Mouse (Mus musculus) lung, embryonic 14.5 days (tissue): ENCODE measurements around the gene Taco1. TPM values are rescaled to one million over a fixed set of nuclear protein-coding genes. Genes with fewer than 3 reads are reported as not detected.

Experiments used
- ATAC-seq: fragments of 200-750 bp; cut with Nextera tagmentation; 2 replicates; pipeline ENCODE4 v1.8.0; 2017; ENCODE audit warnings: mild to moderate bottlenecking, moderate TSS enrichment, moderate library complexity; ENCODE audit not compliant: insufficient read depth
- DNase-seq: peaks from one replicate; pipeline ENCODE4 v3.0.0-alpha.2; 2015
- H3K27ac ChIP-seq: fragments of 300-500 bp; sonication (generic); 2 replicates; pipeline ENCODE4 v1.5.1; 2014; ENCODE audit warnings: low read depth, mild to moderate bottlenecking, moderate library complexity
- H3K27me3 ChIP-seq: fragments of 300-500 bp; sonication (generic); 2 replicates; pipeline ENCODE4 v1.6.1; 2014; ENCODE audit warnings: low read length, control low read depth; ENCODE audit not compliant: insufficient read depth
- H3K36me3 ChIP-seq: fragments of 300-500 bp; sonication (generic); 2 replicates; pipeline ENCODE4 v1.6.1; 2014; ENCODE audit warnings: control low read depth; ENCODE audit not compliant: insufficient read depth
- H3K4me1 ChIP-seq: fragments of 300-500 bp; sonication (generic); 2 replicates; pipeline ENCODE4 v1.6.1; 2014; ENCODE audit warnings: antibody characterized with exemption, control low read depth; ENCODE audit not compliant: insufficient read depth
- H3K4me2 ChIP-seq: fragments of 300-500 bp; sonication (generic); 2 replicates; pipeline ENCODE4 v1.6.1; 2014; ENCODE audit warnings: mild to moderate bottlenecking
- H3K4me3 ChIP-seq: fragments of 300-500 bp; sonication (generic); 2 replicates; pipeline ENCODE4 v1.5.1; 2014; ENCODE audit warnings: low read depth, low read length
- H3K9ac ChIP-seq: fragments of 300-500 bp; sonication (generic); 2 replicates; pipeline ENCODE4 v1.6.1; 2014
- H3K9me3 ChIP-seq: fragments of 300-500 bp; sonication (generic); 2 replicates; pipeline ENCODE4 v1.6.1; 2016; ENCODE audit warnings: low read depth, low read length, control low read depth
- CTCF ChIP-seq: IDR thresholded peaks from 2 replicates; pipeline ENCODE4 v1.5.1; 2016; ENCODE audit warnings: antibody characterized with exemption, low read depth
- WGBS: fragments of 180-500 bp; shearing (Covaris S2); extraction: QIAGEN DNeasy Blood & Tissue Kit; methylation state at CpG from one replicate; pipeline ENCODE4 v1.1.7; 2014; 5-methylcytosine and 5-hydroxymethylcytosine counted together
- polyA plus RNA-seq: library from polyadenylated mRNA; unstranded; fragments of >200 nt; fragmentation: Nextera tagmentation; extraction: Ambion mirVana; gene quantifications from 2 replicates; pipeline ENCODE4 v1.2.1, GENCODE M21; 2014

Gene Taco1
- polyA plus RNA-seq, 1 experiment from 2014 or later = 9.5 TPM

DNA sequence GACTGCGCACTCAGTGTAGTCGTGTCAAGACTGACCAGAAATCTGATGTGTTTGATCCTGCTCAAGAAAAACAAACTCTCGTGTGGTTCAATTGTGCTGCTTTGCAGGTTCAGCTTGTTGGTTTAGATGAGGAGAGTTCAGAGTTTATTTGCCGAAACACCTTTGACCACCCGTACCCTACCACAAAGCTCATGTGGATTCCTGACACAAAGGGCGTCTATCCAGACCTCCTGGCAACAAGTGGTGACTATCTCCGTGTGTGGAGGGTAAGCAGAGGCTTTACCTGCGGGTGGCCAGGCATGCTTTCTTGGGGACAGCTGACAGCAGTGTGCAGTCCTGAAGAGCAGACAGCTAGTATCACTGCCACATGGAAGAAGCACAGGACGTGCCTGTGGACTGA is 19.3 kb upstream of the Taco1 start:
- H3K27me3 ChIP-seq = no peaks in the 10 kb centered on the region
- H3K9me3 ChIP-seq = no peaks in the 10 kb centered on the region
- H3K9ac ChIP-seq = no peak overlapping the region
- H3K27ac ChIP-seq = no peak overlapping the region
- no peak for DNase-seq
- no peak for TF ChIP-seq CTCF
- no peak overlapping the region for H3K4me2 ChIP-seq
- WGBS = 71% methylated on average over 9 of the region's 9 CpGs
- H3K4me1 ChIP-seq = no peaks in the 10 kb centered on the region
- H3K36me3 ChIP-seq = peaks cover 54% of the 10 kb centered on the region
- no peak for ATAC-seq
- no peak overlapping the region for H3K4me3 ChIP-seq

DNA sequence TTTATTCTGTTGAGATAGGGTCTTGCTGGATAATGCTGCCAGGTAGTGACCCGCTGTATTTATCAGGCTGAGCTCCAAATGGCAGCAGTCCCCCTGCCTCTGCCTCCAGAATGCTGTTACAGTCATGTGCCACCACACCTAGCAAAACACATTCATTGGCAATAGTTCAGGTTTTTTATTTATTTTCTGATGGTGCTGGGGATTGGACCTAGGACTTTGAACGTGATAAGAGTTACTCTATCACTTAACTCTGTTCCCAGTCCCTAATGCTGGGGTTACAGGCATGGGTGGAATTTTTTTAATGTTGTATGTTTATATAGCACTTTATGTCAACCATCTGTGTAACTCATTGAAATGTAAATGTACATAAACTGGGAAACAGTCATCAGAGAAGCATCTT is 11.9 kb upstream of the Taco1 start:
- no peak overlapping the region for H3K9ac ChIP-seq
- H3K4me3 ChIP-seq = no peak overlapping the region
- no peak for TF ChIP-seq CTCF
- no peak for ATAC-seq
- WGBS = 92% methylated on average over 2 of the region's 2 CpGs
- H3K4me1 ChIP-seq = no peaks in the 10 kb centered on the region
- H3K36me3 ChIP-seq = peaks cover 96% of the 10 kb centered on the region
- H3K4me2 ChIP-seq = no peak overlapping the region
- no peak overlapping the region for H3K27ac ChIP-seq
- no peaks in the 10 kb centered on the region for H3K27me3 ChIP-seq
- H3K9me3 ChIP-seq = no peaks in the 10 kb centered on the region
- DNase-seq = no peak

DNA sequence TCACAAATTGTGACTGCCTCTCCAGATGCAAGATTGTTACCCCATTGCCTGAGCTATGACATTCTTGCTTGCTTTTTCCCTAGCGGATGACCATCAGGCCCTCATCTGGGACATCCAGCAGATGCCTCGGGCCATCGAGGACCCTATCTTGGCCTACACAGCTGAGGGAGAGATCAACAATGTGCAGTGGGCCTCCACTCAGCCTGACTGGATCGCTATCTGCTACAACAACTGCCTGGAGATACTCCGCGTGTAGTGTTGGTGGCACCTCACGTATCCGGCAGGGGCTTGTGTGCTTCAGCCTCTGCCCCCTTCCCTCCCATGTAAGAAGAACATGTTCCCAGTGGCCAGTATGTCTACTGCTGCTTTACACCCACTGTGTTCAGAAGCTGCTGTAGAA is 11.3 kb upstream of the Taco1 start:
- no peaks in the 10 kb centered on the region for H3K27me3 ChIP-seq
- ATAC-seq = no peak
- H3K27ac ChIP-seq = no peak overlapping the region
- no peak overlapping the region for H3K4me3 ChIP-seq
- no peak for TF ChIP-seq CTCF
- DNase-seq = no peak
- no peak overlapping the region for H3K9ac ChIP-seq
- no peaks in the 10 kb centered on the region for H3K9me3 ChIP-seq
- 91% methylated on average over 8 of the region's 8 CpGs for WGBS
- no peak overlapping the region for H3K4me2 ChIP-seq
- H3K36me3 ChIP-seq = peaks cover 95% of the 10 kb centered on the region
- no peaks in the 10 kb centered on the region for H3K4me1 ChIP-seq

DNA sequence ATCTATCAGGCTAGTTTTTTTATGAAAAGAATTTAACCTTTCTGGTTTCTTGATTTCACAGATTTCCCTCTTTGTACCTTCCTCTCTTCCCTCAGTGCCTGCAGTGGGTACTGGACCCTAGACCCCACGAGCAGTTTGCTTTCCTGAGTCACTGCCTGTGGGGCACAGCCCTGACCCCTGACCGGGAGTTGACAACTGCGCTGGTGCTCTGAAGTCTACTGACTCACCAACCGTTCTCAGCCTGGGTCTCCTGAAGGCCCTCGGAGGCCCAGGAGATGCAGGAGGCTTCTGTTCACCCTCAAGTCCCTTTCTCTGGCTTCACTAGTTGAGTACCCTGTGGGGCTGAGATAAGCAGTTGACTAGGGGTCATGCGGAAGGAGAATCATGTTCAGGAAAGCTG is 10.5 kb upstream of the Taco1 start:
- DNase-seq (no peak), ATAC-seq (no peak)
- Histone ChIP-seq H3K4me2 (no peak overlapping the region), H3K9ac (no peak overlapping the region), H3K27me3 (no peaks in the 10 kb centered on the region), H3K4me1 (no peaks in the 10 kb centered on the region), H3K4me3 (no peak overlapping the region), H3K9me3 (no peaks in the 10 kb centered on the region), H3K36me3 (peaks cover 93% of the 10 kb centered on the region), H3K27ac (no peak overlapping the region)
- TF ChIP-seq CTCF = no peak
- WGBS = 81% methylated on average over 6 of the region's 6 CpGs

DNA sequence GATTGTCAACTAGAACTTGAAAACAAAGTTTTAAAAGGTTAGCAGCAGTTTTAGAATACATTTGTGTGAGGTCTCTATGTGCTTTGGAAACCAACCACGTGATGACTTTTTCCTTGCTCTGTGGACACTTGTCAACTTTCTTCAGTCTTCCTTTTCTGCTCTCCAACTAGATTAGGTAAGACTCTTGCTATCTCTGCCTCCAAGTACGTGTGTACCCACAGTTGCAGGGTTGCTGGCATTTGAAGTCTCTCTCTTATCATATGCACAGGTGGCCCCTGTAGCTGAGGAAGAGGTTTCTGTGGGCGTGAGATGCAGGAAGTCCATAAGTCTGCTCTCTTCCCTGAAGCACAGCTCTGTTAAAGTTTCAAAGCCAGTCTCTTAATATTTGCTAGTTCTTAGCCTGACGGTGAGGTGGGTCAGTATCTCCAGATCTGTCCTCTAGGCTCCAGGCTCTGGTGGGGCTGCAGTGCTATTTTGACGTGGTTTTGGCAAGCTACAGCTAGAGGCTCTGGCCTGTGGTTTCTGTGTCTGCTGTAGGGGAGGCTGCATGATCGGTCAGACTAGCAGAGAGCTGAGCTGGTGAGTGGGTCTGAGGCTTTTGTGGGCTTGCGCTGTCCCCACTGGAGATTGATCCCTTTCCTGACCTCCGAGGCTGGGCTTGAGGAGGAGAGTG is 8.9 kb upstream of the Taco1 start:
- no peak overlapping the region for H3K9ac ChIP-seq
- no peaks in the 10 kb centered on the region for H3K4me1 ChIP-seq
- no peak; the same call in 1 of the 2 replicates for ATAC-seq
- no peak overlapping the region for H3K4me2 ChIP-seq
- no peaks in the 10 kb centered on the region for H3K27me3 ChIP-seq
- WGBS = 88% methylated on average over 8 of the region's 8 CpGs
- no peak overlapping the region for H3K27ac ChIP-seq
- H3K4me3 ChIP-seq = no peak overlapping the region
- H3K36me3 ChIP-seq = peaks cover 76% of the 10 kb centered on the region
- TF ChIP-seq CTCF = no peak
- no peaks in the 10 kb centered on the region for H3K9me3 ChIP-seq
- DNase-seq = no peak

DNA sequence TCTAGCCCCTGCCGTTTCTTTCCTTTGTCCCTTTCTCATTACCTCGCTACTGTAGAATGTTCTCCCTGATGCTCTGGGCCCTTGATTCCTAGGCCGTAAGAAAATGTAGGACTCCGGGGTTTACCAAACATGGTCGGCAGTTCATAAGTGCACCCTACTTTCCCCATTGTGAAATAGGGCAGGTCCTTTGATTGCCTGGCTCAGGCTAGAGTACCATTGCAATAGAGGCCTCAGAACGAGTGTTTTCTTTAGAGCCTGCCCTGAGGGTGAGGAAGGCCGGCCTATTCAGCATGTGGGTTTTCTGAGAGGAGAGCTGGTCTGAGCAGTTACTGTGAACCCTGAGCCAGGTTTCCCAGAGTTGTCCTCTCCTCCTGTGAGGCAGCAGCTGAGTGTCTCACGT is 7.8 kb upstream of the Taco1 start:
- H3K36me3 ChIP-seq = peaks cover 67% of the 10 kb centered on the region

DNA sequence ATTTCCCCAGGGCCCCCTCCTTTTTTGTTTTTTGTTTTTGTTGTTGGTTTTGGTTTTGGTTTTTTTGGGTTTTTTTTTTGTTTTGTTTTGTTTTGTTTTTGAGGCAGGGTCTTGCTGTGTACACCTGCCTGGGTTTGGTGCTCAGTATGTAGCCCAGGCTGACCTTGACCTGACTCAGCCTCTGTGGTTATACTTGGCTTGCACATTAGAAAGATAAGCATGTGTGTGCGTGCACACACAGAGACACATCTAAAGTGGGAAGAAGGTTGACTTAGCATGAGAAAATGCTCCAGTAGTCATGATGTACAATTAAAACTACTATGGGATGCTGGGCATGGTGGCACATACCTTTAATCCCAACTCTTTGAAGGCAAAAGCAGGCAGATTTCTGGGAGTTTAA is 5.3 kb upstream of the Taco1 start:
- H3K27ac ChIP-seq = no peak overlapping the region
- no peaks in the 10 kb centered on the region for H3K27me3 ChIP-seq
- no peak for TF ChIP-seq CTCF
- no peak overlapping the region for H3K4me3 ChIP-seq
- no peak overlapping the region for H3K4me2 ChIP-seq
- ATAC-seq (no peak), DNase-seq (no peak)
- H3K9me3 ChIP-seq = no peaks in the 10 kb centered on the region
- no peak overlapping the region for H3K9ac ChIP-seq
- no peaks in the 10 kb centered on the region for H3K4me1 ChIP-seq
- 93% methylated on average over 1 of the region's 1 CpGs for WGBS
- peaks cover 42% of the 10 kb centered on the region for H3K36me3 ChIP-seq

More for the DNA sequence above, 7.8 kb upstream of the Taco1 start:
- TF ChIP-seq CTCF = no peak
- WGBS = 72% methylated on average over 8 of the region's 8 CpGs
- Histone ChIP-seq H3K9me3 (no peaks in the 10 kb centered on the region), H3K4me2 (no peak overlapping the region), H3K4me1 (no peaks in the 10 kb centered on the region), H3K27me3 (no peaks in the 10 kb centered on the region), H3K27ac (no peak overlapping the region), H3K4me3 (no peak overlapping the region), H3K9ac (no peak overlapping the region)
- DNase-seq = no peak
- ATAC-seq = no peak
